30 mouse cellular contexts compared by ENCODE assay signal in the genomic region with DNA sequence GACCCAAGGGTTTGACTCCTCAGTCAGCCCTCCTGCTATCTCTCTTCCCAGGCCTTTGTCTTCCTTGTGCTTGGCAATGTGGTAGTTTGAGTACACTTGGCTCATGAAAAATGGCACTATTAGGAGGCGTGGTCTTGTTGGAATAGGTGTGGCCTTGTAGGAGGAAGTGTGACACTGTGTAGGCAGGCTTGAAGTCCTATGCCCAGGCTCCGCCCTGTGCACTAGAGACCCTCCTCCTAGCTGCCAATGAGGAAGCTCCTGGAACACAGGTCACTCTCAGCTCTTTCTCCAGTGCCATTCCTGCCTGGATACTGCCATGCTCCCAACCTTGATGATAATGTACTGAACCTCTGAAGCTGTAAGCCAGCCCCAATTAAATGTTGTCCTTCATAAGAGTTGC. TPM values are rescaled to one million over a fixed set of nuclear protein-coding genes. Genes with fewer than 3 reads are reported as not detected.
DNase-seq lines count a peak whose midpoint lies in the region; ATAC-seq and TF ChIP-seq lines count a peak whose summit lies in the region.
"Had no signal": no experiment of that assay in that cellular context is flagged by ENCODE, and none has a peak within 500 bp of the region (broad histone marks: within the 10 kb centered on the region; RNA-seq: fewer than 3 reads in every experiment).

No protein-coding gene starts in this region.

- no peak overlapping the region for H3K27ac ChIP-seq in kidney, embryonic 15.5 days
- no peak overlapping the region for H3K27ac ChIP-seq in CH12.LX (ENCODE audit: insufficient read depth, low read depth)
- H3K27ac ChIP-seq: embryonic facial prominence, embryonic 15.5 days; forebrain, embryonic 13.5 days; heart, embryonic 15.5 days; hindbrain, postnatal 0 days; neural tube, embryonic 12.5 days had no signal

- H3K9me3 ChIP-seq in kidney, embryonic 15.5 days (replicated peaks): no peaks in the 10 kb centered on the region
- H3K9me3 ChIP-seq in CH12.LX (replicated peaks; ENCODE audit: low read length): peaks cover 4% of the 10 kb centered on the region
- H3K9me3 ChIP-seq: embryonic facial prominence, embryonic 15.5 days; forebrain, embryonic 13.5 days; heart, embryonic 15.5 days; neural tube, embryonic 12.5 days had no signal

- ATAC-seq in kidney, embryonic 15.5 days (replicated peaks; ENCODE audit: low FRiP score): 0 out of 2 replicates have a peak, but pooled peaks have one; percentile 18
- ATAC-seq in megakaryocyte progenitor cell, adult 5-6 weeks (replicated peaks; ENCODE audit: poor library complexity): 0 out of 2 replicates have a peak, but pooled peaks have one; percentile 34
- ATAC-seq: forebrain, embryonic 13.5 days; hindbrain, postnatal 0 days; intestine, embryonic 16.5 days; midbrain, embryonic 16.5 days; Patski had no signal

- DNase-seq in kidney, postnatal 36 days: no peak
- peak; percentile 14 for DNase-seq in CH12.LX (ENCODE audit: extremely low read depth)
- DNase-seq in R1 (ENCODE audit: low read depth, low spot score): peak; percentile 57
- DNase-seq in natural killer cell, adult 2 months (ENCODE audit: low spot score in 2 of 2): no peak
- no peak for DNase-seq in cerebellum, postnatal 36 days
- no peak for DNase-seq in testis, postnatal 14 days (ENCODE audit: low spot score)
- DNase-seq: adrenal gland, postnatal 36 days; cerebellum, adult 18-20 months; cerebellum, postnatal 14 days; kidney, adult 9 months; kidney, postnatal 14 days; liver; lung, adult 18-20 months; lung, postnatal 10 days; right cerebral cortex, adult 18-20 months; right cerebral cortex, postnatal 4 days; thymus, postnatal 14 days had no signal

- no peak overlapping the region for H3K4me3 ChIP-seq in kidney, embryonic 15.5 days (replicated peaks)
- H3K4me3 ChIP-seq in CH12.LX (replicated peaks in 1 of 3; ENCODE audit: low read depth in 2 of 3, low read length in 2 of 3, poor library complexity in 1 of 3): no peak overlapping the region
- H3K4me3 ChIP-seq: embryonic facial prominence, embryonic 15.5 days; forebrain, embryonic 13.5 days; heart, embryonic 15.5 days; neural tube, embryonic 12.5 days had no signal

- TF ChIP-seq EP300 in CH12.LX (IDR thresholded peaks at IDR 0.05; ENCODE audit: low read length): no peak

- H3K79me2 ChIP-seq in CH12.LX (replicated peaks; ENCODE audit: control insufficient read depth, extremely low read depth, insufficient read depth, poor library complexity, severe bottlenecking): no peaks in the 10 kb centered on the region

- no peak overlapping the region for H3K4me2 ChIP-seq in kidney, embryonic 15.5 days
- H3K4me2 ChIP-seq in CH12.LX (ENCODE audit: insufficient read depth, low read depth, poor library complexity, severe bottlenecking): no peak overlapping the region
- H3K4me2 ChIP-seq: embryonic facial prominence, embryonic 15.5 days; forebrain, embryonic 13.5 days; heart, embryonic 15.5 days; midbrain, embryonic 11.5 days; neural tube, embryonic 12.5 days had no signal

- 90% methylated on average over 2 of the region's 2 CpGs for WGBS in kidney, embryonic 15.5 days

- no peak for TF ChIP-seq CTCF in CH12.LX (conservative IDR thresholded peaks at IDR 0.05 in 1 of 2, IDR thresholded peaks at IDR 0.05 in 1 of 2; ENCODE audit: low read depth in 2 of 2, low read length in 2 of 2)

- H3K36me3 ChIP-seq in kidney, embryonic 15.5 days: peaks cover 23% of the 10 kb centered on the region
- H3K36me3 ChIP-seq in CH12.LX (replicated peaks in 1 of 2; ENCODE audit: control insufficient read depth in 1 of 2, insufficient read depth in 1 of 2, low read length in 1 of 2): peaks cover 6 to 24% of the 10 kb centered on the region in 2 experiments

- TF ChIP-seq POLR2A in CH12.LX (IDR thresholded peaks at IDR 0.05; ENCODE audit: low read depth, low read length): no peak

- dilution Hi-C loops in CH12.LX (cut with MboI; ENCODE audit: extremely low pct_ligation_motif_present, extremely low pct_unique_long_range_greater_than_20kb, low sequenced_read_pairs): no loop called here

- in situ Hi-C loops in CH12.LX (cut with MboI; ENCODE audit: low pct_ligation_motif_present, low pct_unique_long_range_greater_than_20kb, low sequenced_read_pairs): no loop called here

- no peaks in the 10 kb centered on the region for H3K27me3 ChIP-seq in kidney, embryonic 15.5 days
- no peaks in the 10 kb centered on the region for H3K27me3 ChIP-seq in CH12.LX (replicated peaks)
- H3K27me3 ChIP-seq: embryonic facial prominence, embryonic 15.5 days; forebrain, embryonic 13.5 days; heart, embryonic 15.5 days; neural tube, embryonic 12.5 days; Patski had no signal

- no peak for TF ChIP-seq RAD21 in CH12.LX (IDR thresholded peaks at IDR 0.05; ENCODE audit: low read depth, low read length)

- no peaks in the 10 kb centered on the region for H3K4me1 ChIP-seq in kidney, embryonic 15.5 days
- no peaks in the 10 kb centered on the region for H3K4me1 ChIP-seq in CH12.LX (ENCODE audit: control insufficient read depth in 1 of 2, insufficient read depth in 2 of 2)
- H3K4me1 ChIP-seq: embryonic facial prominence, embryonic 15.5 days; forebrain, embryonic 13.5 days; neural tube, embryonic 12.5 days had no signal

- no peak overlapping the region for H3K9ac ChIP-seq in kidney, embryonic 15.5 days
- H3K9ac ChIP-seq in CH12.LX (ENCODE audit: insufficient read depth, low read depth): no peak overlapping the region
- H3K9ac ChIP-seq: embryonic facial prominence, embryonic 15.5 days; forebrain, embryonic 13.5 days; heart, embryonic 15.5 days; neural tube, embryonic 12.5 days had no signal

TF ChIP-seq in CH12.LX, 34 proteins besides CTCF, POLR2A, EP300 and RAD21:
- TF ChIP-seq CHD1 (IDR thresholded peaks at IDR 0.05; ENCODE audit: low read depth, low read length) (no peak), JUND (conservative IDR thresholded peaks at IDR 0.05; ENCODE audit: low read depth, low read length) (no peak), GABPA (IDR thresholded peaks at IDR 0.05; ENCODE audit: insufficient replicate concordance, low read depth, low read length) (no peak), NRF1 (IDR thresholded peaks at IDR 0.05; ENCODE audit: low read depth, low read length) (no peak), MAZ (IDR thresholded peaks at IDR 0.05; ENCODE audit: low read depth, low read length) (no peak), MAX (IDR thresholded peaks at IDR 0.05; ENCODE audit: low read length) (no peak), MYC (IDR thresholded peaks at IDR 0.05; ENCODE audit: low read depth, low read length) (no peak), MEF2A (IDR thresholded peaks at IDR 0.05; ENCODE audit: borderline replicate concordance, low read depth, low read length) (no peak)
TF ChIP-seq in CH12.LX: peak in this region for 0.

RNA-seq across cellular contexts. Expression of gene Plek2, which starts 15.6 kb away (rescaled TPM):
- polyA plus RNA-seq in kidney, embryonic 15.5 days (2015; fragmentation: Nextera tagmentation; extraction: Ambion mirVana): 4.4 and 4.6 TPM in 2 replicates
- total RNA-seq in CH12.LX (2012; rRNA removed): 0.85 and 1.1 TPM in 2 replicates
- not detected in 2 replicates for total RNA-seq in CH12.LX (2014; rRNA removed)
- 0.30 TPM in 1 of 2 replicates, not detected in the other for polyA plus RNA-seq in CH12.LX (2012; ENCODE audit: insufficient read length, low read depth)
- not detected in 2 replicates for total RNA-seq in megakaryocyte progenitor cell, adult 5-6 weeks (2015)
- total RNA-seq in megakaryocyte progenitor cell, adult 5-6 weeks (2017): not detected in 2 replicates
- total RNA-seq: G1E; gastrocnemius, adult 8-10 months had no signal
- polyA plus RNA-seq: G1E had no signal

RNA-seq across cellular contexts. Expression of gene Eif2s1, which starts 29.5 kb away (rescaled TPM):
- polyA plus RNA-seq in kidney, embryonic 15.5 days (2015; fragmentation: Nextera tagmentation; extraction: Ambion mirVana): 208 and 223 TPM in 2 replicates
- 124 and 170 TPM in 2 replicates for total RNA-seq in CH12.LX (2012; rRNA removed)
- total RNA-seq in CH12.LX (2014; rRNA removed): 351 and 442 TPM in 2 replicates
- polyA plus RNA-seq in CH12.LX (2012; ENCODE audit: insufficient read length, low read depth): 196 and 197 TPM in 2 replicates
- 182 and 193 TPM in 2 replicates for total RNA-seq in megakaryocyte progenitor cell, adult 5-6 weeks (2015)
- total RNA-seq in megakaryocyte progenitor cell, adult 5-6 weeks (2017): 111 and 115 TPM in 2 replicates

RNA-seq across cellular contexts. Expression of gene Atp6v1d, which starts 29.7 kb away (rescaled TPM):
- polyA plus RNA-seq in kidney, embryonic 15.5 days (2015; fragmentation: Nextera tagmentation; extraction: Ambion mirVana): 58.9 and 61.1 TPM in 2 replicates
- 28.4 and 30.0 TPM in 2 replicates for total RNA-seq in CH12.LX (2012; rRNA removed)
- 65.6 and 70.5 TPM in 2 replicates for total RNA-seq in CH12.LX (2014; rRNA removed)
- 39.2 and 74.0 TPM in 2 replicates for polyA plus RNA-seq in CH12.LX (2012; ENCODE audit: insufficient read length, low read depth)
- 71.3 and 72.6 TPM in 2 replicates for total RNA-seq in megakaryocyte progenitor cell, adult 5-6 weeks (2015)
- total RNA-seq in megakaryocyte progenitor cell, adult 5-6 weeks (2017): 27.9 and 35.2 TPM in 2 replicates

Comparison
In these comparisons a context has a peak if more than half of its experiments do, and no peak if none do; other contexts are left out.
1. DNase-seq: peak in CH12.LX (single experiment) and R1 (single experiment); none in kidney, postnatal 36 days (0 of 2), natural killer cell, adult 2 months (0 of 2), cerebellum, postnatal 36 days (0 of 2) and testis, postnatal 14 days (single experiment).